Mouse (Mus musculus) cerebral cortex, adult 2 months (tissue): ENCODE measurements around the gene Mat2a.

Experiments used
- WGBS: fragments of 180-500 bp; shearing (Covaris S2); methylation state at CpG from one replicate; pipeline ENCODE4 v1.1.7; 2018; 5-methylcytosine and 5-hydroxymethylcytosine counted together

The Mat2a gene

GRCm38 (mm10) chr6:72383142-72383820 is 56.1 kb downstream of the Mat2a start:
- WGBS = 82% methylated on average over 6 of the region's 6 CpGs
